Comparison of ENCODE assay signal across 8 mouse cellular contexts in genomic region chr6:83155552-83156238, GRCm38 (mm10). TPM values are rescaled to one million over a fixed set of nuclear protein-coding genes. Genes with fewer than 3 reads are reported as not detected.
DNase-seq lines count a peak whose midpoint lies in the region; ATAC-seq and TF ChIP-seq lines count a peak whose summit lies in the region.

No protein-coding gene starts in this region.

- peaks cover 9% of the 10 kb centered on the region for H3K27me3 ChIP-seq in hindbrain, embryonic 13.5 days
- H3K27me3 ChIP-seq in midbrain, embryonic 11.5 days (ENCODE audit: control insufficient read depth, insufficient read depth, low read length) = peaks cover 8% of the 10 kb centered on the region

- H3K36me3 ChIP-seq in hindbrain, embryonic 13.5 days = peaks cover 23% of the 10 kb centered on the region
- H3K36me3 ChIP-seq in midbrain, embryonic 11.5 days (ENCODE audit: control insufficient read depth, insufficient read depth, low read length) = peaks cover 7% of the 10 kb centered on the region; the same call in 1 of the 2 replicates

- H3K9me3 ChIP-seq in hindbrain, embryonic 13.5 days = no peaks in the 10 kb centered on the region
- H3K9me3 ChIP-seq in midbrain, embryonic 11.5 days (ENCODE audit: control insufficient read depth, low read length) = no peaks in the 10 kb centered on the region

- intact Hi-C loops in gastrocnemius, adult 2 months (cut with DNase I) = loop anchor here (2.0 kb wide), 1 partner anchor 37 kb away; no protein-coding TSS in a partner anchor

- DNase-seq in gastrocnemius, adult 2 months = peak; percentile 58
- no peak for DNase-seq in gastrocnemius, postnatal 25 days
- DNase-seq in 3T3-L1 (ENCODE audit: low read depth, low spot score) = peak; percentile 47
- peak; percentile 32 to 51 for DNase-seq in cerebellum, postnatal 25 days
- no peak for DNase-seq in midbrain, embryonic 11.5 days (ENCODE audit: low spot score, missing footprints)
- no peak for DNase-seq in adrenal gland, adult 8-10 months
- DNase-seq in spleen, postnatal 10 days (ENCODE audit: low spot score in 2 of 2) = no peak

- peaks cover 37% of the 10 kb centered on the region for H3K4me1 ChIP-seq in hindbrain, embryonic 13.5 days (replicated peaks)
- H3K4me1 ChIP-seq in midbrain, embryonic 11.5 days (ENCODE audit: control insufficient read depth, insufficient read depth, low read length) = peaks cover 18% of the 10 kb centered on the region

- ATAC-seq in hindbrain, embryonic 13.5 days (ENCODE audit: low FRiP score) = peak; percentile 58
- peak; percentile 65 for ATAC-seq in midbrain, embryonic 11.5 days (ENCODE audit: low FRiP score)

- WGBS in hindbrain, embryonic 13.5 days = 5% methylated on average over 23 of the region's 23 CpGs
- 9% methylated on average over 23 of the region's 23 CpGs for WGBS in midbrain, embryonic 11.5 days

- no peak for TF ChIP-seq CTCF in gastrocnemius, adult 2 months (IDR thresholded peaks at IDR 0.05)

- H3K4me2 ChIP-seq in hindbrain, embryonic 13.5 days = peak overlapping the region; percentile 80
- H3K4me2 ChIP-seq in midbrain, embryonic 11.5 days = peak overlapping the region; percentile 88

- peak overlapping the region; percentile 48; the same call in 1 of the 2 replicates for H3K27ac ChIP-seq in gastrocnemius, adult 2 months
- peak overlapping the region; percentile 40; the same call in 1 of the 2 replicates for H3K27ac ChIP-seq in hindbrain, embryonic 13.5 days
- H3K27ac ChIP-seq in midbrain, embryonic 11.5 days (ENCODE audit: low read depth, low read length) = no peak overlapping the region

- peak overlapping the region; percentile 76 for H3K9ac ChIP-seq in hindbrain, embryonic 13.5 days
- peak overlapping the region; percentile 71 for H3K9ac ChIP-seq in midbrain, embryonic 11.5 days (ENCODE audit: low read length)

- peak overlapping the region; percentile 78 for H3K4me3 ChIP-seq in gastrocnemius, adult 2 months
- H3K4me3 ChIP-seq in hindbrain, embryonic 13.5 days = peak overlapping the region; percentile 61
- peak overlapping the region; percentile 53 for H3K4me3 ChIP-seq in midbrain, embryonic 11.5 days (ENCODE audit: low read depth, low read length)

RNA-seq across cellular contexts. Expression of gene Wdr54, which starts 0.5 kb away (rescaled TPM):
- 1 to 10 TPM in 1 of 2 experiments, under 1 TPM in 1; 0.84 to 1.1 TPM for total RNA-seq in gastrocnemius, adult 2 months (2021)
- 1 to 10 TPM; 1.2 to 1.4 TPM for total RNA-seq in gastrocnemius, postnatal 25 days (2021)
- polyA plus RNA-seq in hindbrain, embryonic 13.5 days (2015; fragmentation: Nextera tagmentation; extraction: Ambion mirVana) = 15.2 and 15.5 TPM in 2 replicates
- polyA plus RNA-seq in midbrain, embryonic 11.5 days (2014; fragmentation: Nextera tagmentation; extraction: Ambion mirVana) = 11.1 and 13.7 TPM in 2 replicates
- total RNA-seq in adrenal gland, adult 8-10 months (2022) = 1 to 10 TPM; 3.2 to 6.3 (median 5.3) TPM

RNA-seq across cellular contexts. Expression of gene 1700003E16Rik, which starts 0.5 kb away (rescaled TPM):
- under 1 TPM in 1 of 2 experiments, not detected in 1; 0.11 TPM for total RNA-seq in gastrocnemius, adult 2 months (2021)
- total RNA-seq in gastrocnemius, postnatal 25 days (2021) = not detected
- 4.3 and 6.0 TPM in 2 replicates for polyA plus RNA-seq in hindbrain, embryonic 13.5 days (2015; fragmentation: Nextera tagmentation; extraction: Ambion mirVana)
- 1.7 TPM in 2 replicates for polyA plus RNA-seq in midbrain, embryonic 11.5 days (2014; fragmentation: Nextera tagmentation; extraction: Ambion mirVana)
- total RNA-seq in adrenal gland, adult 8-10 months (2022) = 1 to 10 TPM; 1.2 to 2.6 (median 1.9) TPM

RNA-seq across cellular contexts. Expression of gene Dctn1, which starts 10.0 kb away (rescaled TPM):
- total RNA-seq in gastrocnemius, adult 2 months (2021) = 100 to 1,000 TPM; 129 to 139 TPM
- 100 to 1,000 TPM; 118 to 126 TPM for total RNA-seq in gastrocnemius, postnatal 25 days (2021)
- polyA plus RNA-seq in hindbrain, embryonic 13.5 days (2015; fragmentation: Nextera tagmentation; extraction: Ambion mirVana) = 142 and 147 TPM in 2 replicates
- 80.2 and 81.7 TPM in 2 replicates for polyA plus RNA-seq in midbrain, embryonic 11.5 days (2014; fragmentation: Nextera tagmentation; extraction: Ambion mirVana)
- 100 to 1,000 TPM; 145 to 192 (median 162) TPM for total RNA-seq in adrenal gland, adult 8-10 months (2022)

RNA-seq across cellular contexts. Expression of gene Rtkn, which starts 20.4 kb away (rescaled TPM):
- 10 to 100 TPM; 12.2 to 15.3 TPM for total RNA-seq in gastrocnemius, adult 2 months (2021)
- total RNA-seq in gastrocnemius, postnatal 25 days (2021) = 10 to 100 TPM in 1 of 2 experiments, 1 to 10 TPM in 1; 7.9 to 14.4 TPM
- 15.9 and 16.6 TPM in 2 replicates for polyA plus RNA-seq in hindbrain, embryonic 13.5 days (2015; fragmentation: Nextera tagmentation; extraction: Ambion mirVana)
- polyA plus RNA-seq in midbrain, embryonic 11.5 days (2014; fragmentation: Nextera tagmentation; extraction: Ambion mirVana) = 13.6 and 16.6 TPM in 2 replicates
- total RNA-seq in adrenal gland, adult 8-10 months (2022) = 10 to 100 TPM; 16.4 to 34.0 (median 19.9) TPM

RNA-seq across cellular contexts. Expression of gene Ino80b, which starts 30.5 kb away (rescaled TPM):
- total RNA-seq in gastrocnemius, adult 2 months (2021) = 10 to 100 TPM; 13.7 to 16.3 TPM
- 10 to 100 TPM in 1 of 2 experiments, 1 to 10 TPM in 1; 4.8 to 14.0 TPM for total RNA-seq in gastrocnemius, postnatal 25 days (2021)
- 13.4 and 14.1 TPM in 2 replicates for polyA plus RNA-seq in hindbrain, embryonic 13.5 days (2015; fragmentation: Nextera tagmentation; extraction: Ambion mirVana)
- polyA plus RNA-seq in midbrain, embryonic 11.5 days (2014; fragmentation: Nextera tagmentation; extraction: Ambion mirVana) = 18.8 and 19.4 TPM in 2 replicates
- total RNA-seq in adrenal gland, adult 8-10 months (2022) = 10 to 100 TPM; 24.9 to 32.3 (median 28.0) TPM

Comparison
In these comparisons a context has a peak if more than half of its experiments do, and no peak if none do; other contexts are left out.
1. DNase-seq: peak in gastrocnemius, adult 2 months (single experiment), 3T3-L1 (single experiment) and cerebellum, postnatal 25 days (2 of 2); none in gastrocnemius, postnatal 25 days (single experiment), midbrain, embryonic 11.5 days (single experiment), adrenal gland, adult 8-10 months (single experiment) and spleen, postnatal 10 days (0 of 2).
2. Peak in every context shown above with its lines, with median percentiles within 50 percentile points of each other: H3K4me3 ChIP-seq.